Mouse (Mus musculus) heart, embryonic 14.5 days (tissue): ENCODE results near the gene Ralgps1. TPM values are rescaled to one million over a fixed set of nuclear protein-coding genes. Genes with fewer than 3 reads are reported as not detected.

ENCODE experiments used
- ATAC-seq: fragments of 200-750 bp; cut with Nextera tagmentation; 2 replicates; pipeline ENCODE4 v1.8.0; 2017; ENCODE audit warnings: low read depth, moderate TSS enrichment; ENCODE audit not compliant: insufficient number of reproducible peaks, insufficient read depth, low FRiP score
- H3K27ac ChIP-seq, 2 experiments: fragments of 200-500 bp in 1 of 2; fragments of 300-500 bp in 1 of 2; sonication (generic) in 1 of 2; replicated peaks in 1 of 2; 2 replicates each; pipeline ENCODE4 v1.5.1; 2012 to 2014; ENCODE audit warnings: low read depth in 2 of 2, low read length in 2 of 2, control low read depth in 1 of 2, mild to moderate bottlenecking in 1 of 2, mixed read lengths in 1 of 2; ENCODE audit not compliant: control insufficient read depth in 1 of 2, insufficient read depth in 1 of 2
- H3K27me3 ChIP-seq: fragments of 300-500 bp; sonication (generic); 2 replicates; pipeline ENCODE4 v1.6.1; 2014; ENCODE audit warnings: mild to moderate bottlenecking, low read length, control low read depth; ENCODE audit not compliant: control insufficient read depth, insufficient read depth
- H3K36me3 ChIP-seq: fragments of 300-500 bp; sonication (generic); 2 replicates; pipeline ENCODE4 v1.6.1; 2014; ENCODE audit warnings: mild to moderate bottlenecking, control low read depth, low read length, mixed read lengths; ENCODE audit not compliant: control insufficient read depth, insufficient read depth
- H3K4me1 ChIP-seq, 2 experiments: fragments of 200-500 bp in 1 of 2; fragments of 300-500 bp in 1 of 2; sonication (generic) in 1 of 2; 2 replicates each; pipeline ENCODE4 v1.6.1; 2012 to 2014; ENCODE audit warnings: low read length in 2 of 2, control low read depth in 1 of 2, mixed read lengths in 1 of 2; ENCODE audit not compliant: control insufficient read depth in 2 of 2, insufficient read depth in 2 of 2
- H3K4me2 ChIP-seq: fragments of 300-500 bp; sonication (generic); 2 replicates; pipeline ENCODE4 v1.6.1; 2014; ENCODE audit warnings: mild to moderate bottlenecking, low read length
- H3K4me3 ChIP-seq, 2 experiments: fragments of 200-500 bp in 1 of 2; fragments of 300-500 bp in 1 of 2; sonication (generic) in 1 of 2; 2 replicates each; pipeline ENCODE4 v1.5.1; 2012 to 2014; ENCODE audit warnings: low read length in 2 of 2, mild to moderate bottlenecking in 2 of 2, control low read depth in 1 of 2, low read depth in 1 of 2, moderate library complexity in 1 of 2; ENCODE audit not compliant: control insufficient read depth in 1 of 2, insufficient read depth in 1 of 2
- H3K9ac ChIP-seq: fragments of 300-500 bp; sonication (generic); 2 replicates; pipeline ENCODE4 v1.6.1; 2014; ENCODE audit warnings: mild to moderate bottlenecking, low read length
- H3K9me3 ChIP-seq: fragments of 300-500 bp; sonication (generic); 2 replicates; pipeline ENCODE4 v1.6.1; 2016; ENCODE audit warnings: low read length, control low read depth; ENCODE audit not compliant: control insufficient read depth
- WGBS: fragments of 180-500 bp; shearing (Covaris S2); extraction: QIAGEN DNeasy Blood & Tissue Kit; methylation state at CpG from one replicate; pipeline ENCODE4 v1.1.7; 2014; 5-methylcytosine and 5-hydroxymethylcytosine counted together
- polyA plus RNA-seq: library from polyadenylated mRNA; unstranded; fragments of >200 nt; fragmentation: Nextera tagmentation; extraction: Ambion mirVana; gene quantifications from 2 replicates; pipeline ENCODE4 v1.2.1, GENCODE M21; 2014

The Ralgps1 gene
- polyA plus RNA-seq, 1 experiment from 2014 or later: 6.7 TPM

DNA sequence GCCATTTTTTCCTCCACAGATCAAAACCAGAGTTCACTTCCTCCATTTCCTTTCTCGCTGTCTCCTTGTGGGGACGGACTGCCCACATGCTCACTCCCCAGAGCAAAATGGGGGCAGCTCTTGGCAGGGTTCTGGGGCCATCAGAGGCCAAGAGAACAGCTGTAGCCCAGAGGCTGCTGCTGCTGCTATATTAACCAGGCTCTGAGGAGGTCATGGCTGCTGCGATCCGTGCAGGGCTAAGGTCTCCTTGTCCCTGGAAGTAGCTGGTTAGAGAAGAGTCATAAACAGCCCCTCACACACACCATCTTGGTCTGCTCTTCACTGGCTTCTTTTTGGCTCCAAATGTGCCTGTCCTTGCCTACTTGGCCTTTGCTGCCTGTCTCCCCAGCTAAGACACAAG, 206.1 kb downstream of the Ralgps1 start:
- ATAC-seq: no peak
- Histone ChIP-seq H3K9me3 (no peaks in the 10 kb centered on the region), H3K27ac (peak overlapping the region; percentile 60 to 72), H3K4me3 (no peak overlapping the region), H3K4me1 (peaks cover 31 to 34% of the 10 kb centered on the region in 2 experiments), H3K36me3 (no peaks in the 10 kb centered on the region), H3K9ac (peak overlapping the region; percentile 45), H3K4me2 (no peak overlapping the region), H3K27me3 (no peaks in the 10 kb centered on the region)
- WGBS: 70% methylated on average over 4 of the region's 4 CpGs

DNA sequence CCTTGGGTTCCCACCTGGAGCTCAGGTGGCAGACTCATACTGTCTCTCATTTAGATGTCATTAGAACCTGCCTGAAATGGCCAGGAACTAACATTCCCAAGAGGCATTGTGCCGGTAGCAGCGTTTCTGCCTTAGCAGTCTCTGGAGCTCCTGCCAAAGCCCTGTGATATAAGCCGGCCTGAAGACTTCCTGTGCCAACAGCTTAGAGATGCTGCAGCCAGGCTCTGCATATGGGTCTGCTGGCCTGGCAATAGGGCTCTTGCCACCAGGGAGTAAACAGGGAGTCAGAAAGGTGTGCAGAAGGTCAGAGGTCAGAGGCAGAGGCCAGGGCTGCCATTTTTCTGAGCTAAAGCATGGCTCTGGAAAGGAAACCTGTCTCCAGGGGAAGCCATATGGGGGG, 206.6 kb downstream of the Ralgps1 start:
- WGBS: 50% methylated on average over 3 of the region's 3 CpGs
- Histone ChIP-seq H3K27me3 (no peaks in the 10 kb centered on the region), H3K4me3 (no peak overlapping the region), H3K4me2 (no peak overlapping the region), H3K36me3 (no peaks in the 10 kb centered on the region), H3K9me3 (no peaks in the 10 kb centered on the region), H3K27ac (peak overlapping the region in 1 of 2 experiments; percentile 72; a peak in 1 of 4 replicates), H3K4me1 (peaks cover 37 to 40% of the 10 kb centered on the region in 2 experiments), H3K9ac (no peak overlapping the region)
- ATAC-seq: no peak

DNA sequence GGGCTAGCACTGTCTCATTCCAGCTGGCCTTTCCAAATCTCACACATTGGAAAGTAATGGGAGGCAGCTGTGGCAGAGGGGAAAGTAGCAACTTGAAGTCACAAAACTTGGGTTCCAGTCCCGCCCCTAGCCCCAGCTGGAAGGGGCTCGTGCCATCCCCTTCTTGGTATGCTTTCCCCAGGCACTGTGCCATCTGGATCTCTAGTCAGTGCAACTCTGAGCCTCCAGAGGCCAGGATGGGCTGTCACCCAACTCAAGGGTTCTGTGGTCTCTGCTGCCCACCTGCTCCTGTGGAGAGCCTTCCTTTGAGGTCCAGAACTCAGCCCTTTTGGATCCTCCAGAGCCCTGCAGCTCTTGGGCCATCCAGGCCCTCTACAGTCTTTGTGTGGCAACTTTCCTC, 209.2 kb downstream of the Ralgps1 start:
- H3K4me1 ChIP-seq: peaks cover 38 to 43% of the 10 kb centered on the region in 2 experiments
- 89% methylated on average over 2 of the region's 2 CpGs for WGBS

DNA sequence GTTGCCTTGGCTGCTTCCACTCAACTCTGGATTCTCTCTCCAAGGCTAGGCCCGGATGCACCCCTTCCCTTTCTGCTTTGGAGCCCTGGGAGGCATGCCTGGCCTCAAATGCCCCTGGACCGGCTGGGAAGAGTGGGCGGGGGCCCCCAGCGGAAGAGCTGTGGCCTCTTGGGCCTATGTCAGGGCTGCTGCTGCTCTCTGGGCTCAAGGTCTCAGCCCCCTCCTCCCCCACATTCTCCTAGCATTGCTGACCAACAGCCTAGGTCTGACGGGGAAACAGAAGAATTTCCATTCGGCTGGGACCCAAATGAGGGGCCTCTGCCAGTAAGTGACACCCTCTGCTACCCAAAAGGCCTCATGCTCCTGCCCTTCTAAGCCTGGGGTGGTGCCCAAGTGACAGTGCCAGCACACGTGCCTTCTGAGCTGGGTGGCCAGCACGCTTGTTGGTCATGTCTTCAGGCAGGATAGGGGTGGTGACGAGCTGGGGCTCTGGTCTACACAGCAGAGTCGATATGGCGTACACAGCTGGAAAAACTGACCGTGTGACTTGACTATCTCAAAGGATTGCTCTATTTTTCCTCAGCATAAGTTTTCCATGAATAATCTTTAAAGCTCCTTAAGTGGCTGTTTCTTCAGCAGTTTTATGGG, 210.8 kb downstream of the Ralgps1 start:
- no peak overlapping the region for H3K4me2 ChIP-seq
- H3K4me3 ChIP-seq: no peak overlapping the region
- WGBS: 30% methylated on average over 12 of the region's 12 CpGs
- H3K9me3 ChIP-seq: no peaks in the 10 kb centered on the region
- H3K36me3 ChIP-seq: 0 out of 2 replicates have a peak, but pooled peaks cover 6% of the 10 kb centered on the region
- H3K27me3 ChIP-seq: no peaks in the 10 kb centered on the region
- H3K27ac ChIP-seq: peak overlapping the region; percentile 68 to 72
- ATAC-seq: 0 out of 2 replicates have a peak, but pooled peaks have one; percentile 19
- peak overlapping the region; percentile 26; the same call in 1 of the 2 replicates for H3K9ac ChIP-seq
- peaks cover 26 to 32% of the 10 kb centered on the region in 2 experiments for H3K4me1 ChIP-seq

More for the DNA sequence above, 209.2 kb downstream of the Ralgps1 start:
- Histone ChIP-seq H3K27me3 (no peaks in the 10 kb centered on the region), H3K4me2 (no peak overlapping the region), H3K4me3 (no peak overlapping the region), H3K9ac (no peak overlapping the region), H3K9me3 (no peaks in the 10 kb centered on the region), H3K27ac (no peak overlapping the region), H3K36me3 (0 out of 2 replicates have a peak, but pooled peaks cover 6% of the 10 kb centered on the region)
- ATAC-seq: no peak

DNA sequence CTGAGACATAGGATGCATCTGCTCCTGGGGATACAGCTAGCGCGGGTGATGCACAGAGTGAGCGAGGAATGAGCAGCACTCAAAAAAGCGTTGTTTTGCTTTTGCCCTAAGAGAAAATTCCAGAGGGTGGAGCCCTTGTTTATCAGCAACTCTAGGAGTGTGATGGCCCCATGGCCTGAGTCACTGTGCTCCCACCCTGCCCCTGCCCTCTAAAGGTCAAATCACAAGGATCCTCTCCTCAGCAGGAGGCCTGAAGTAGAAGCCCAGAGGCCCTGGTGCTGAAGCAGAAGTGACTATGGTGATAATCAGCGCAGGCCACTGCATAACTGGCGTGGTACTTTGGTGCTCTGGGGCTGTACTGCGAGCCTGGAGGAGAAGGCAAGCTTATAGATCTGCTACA, 211.7 kb downstream of the Ralgps1 start:
- no peak overlapping the region for H3K4me3 ChIP-seq
- WGBS: 47% methylated on average over 7 of the region's 7 CpGs
- no peak overlapping the region for H3K9ac ChIP-seq
- H3K27ac ChIP-seq: peak overlapping the region; percentile 68 to 72
- peaks cover 19 to 23% of the 10 kb centered on the region in 2 experiments for H3K4me1 ChIP-seq
- no peaks in the 10 kb centered on the region for H3K9me3 ChIP-seq
- no peaks in the 10 kb centered on the region for H3K27me3 ChIP-seq
- no peak overlapping the region for H3K4me2 ChIP-seq
- ATAC-seq: no peak
- 0 out of 2 replicates have a peak, but pooled peaks cover 6% of the 10 kb centered on the region for H3K36me3 ChIP-seq

DNA sequence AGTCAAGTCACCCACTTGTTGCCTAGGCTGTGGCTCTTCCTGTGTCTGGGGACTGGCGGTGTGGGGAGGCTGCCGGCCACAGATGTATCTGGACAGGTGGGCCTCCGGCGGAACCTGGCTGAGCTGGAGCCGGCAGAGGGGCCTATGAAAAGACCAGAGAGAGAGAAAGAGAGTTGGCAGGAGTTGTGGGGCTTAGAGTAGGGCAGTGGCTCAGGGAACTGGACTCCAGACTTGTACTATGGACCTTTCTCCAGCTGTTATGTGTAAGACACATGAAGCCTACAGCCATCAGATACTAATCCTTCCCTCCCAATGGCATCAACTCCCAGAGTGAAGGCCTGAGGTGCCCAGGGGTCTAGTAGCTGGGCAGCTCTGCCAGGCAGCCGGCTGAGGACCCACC, 212.4 kb downstream of the Ralgps1 start:
- peaks cover 14 to 20% of the 10 kb centered on the region in 2 experiments for H3K4me1 ChIP-seq
- H3K27ac ChIP-seq: no peak overlapping the region
- no peak overlapping the region for H3K9ac ChIP-seq
- H3K9me3 ChIP-seq: no peaks in the 10 kb centered on the region
- 0 out of 2 replicates have a peak, but pooled peaks cover 6% of the 10 kb centered on the region for H3K36me3 ChIP-seq
- ATAC-seq: no peak
- H3K27me3 ChIP-seq: no peaks in the 10 kb centered on the region
- WGBS: 92% methylated on average over 6 of the region's 6 CpGs
- no peak overlapping the region for H3K4me3 ChIP-seq
- no peak overlapping the region for H3K4me2 ChIP-seq

DNA sequence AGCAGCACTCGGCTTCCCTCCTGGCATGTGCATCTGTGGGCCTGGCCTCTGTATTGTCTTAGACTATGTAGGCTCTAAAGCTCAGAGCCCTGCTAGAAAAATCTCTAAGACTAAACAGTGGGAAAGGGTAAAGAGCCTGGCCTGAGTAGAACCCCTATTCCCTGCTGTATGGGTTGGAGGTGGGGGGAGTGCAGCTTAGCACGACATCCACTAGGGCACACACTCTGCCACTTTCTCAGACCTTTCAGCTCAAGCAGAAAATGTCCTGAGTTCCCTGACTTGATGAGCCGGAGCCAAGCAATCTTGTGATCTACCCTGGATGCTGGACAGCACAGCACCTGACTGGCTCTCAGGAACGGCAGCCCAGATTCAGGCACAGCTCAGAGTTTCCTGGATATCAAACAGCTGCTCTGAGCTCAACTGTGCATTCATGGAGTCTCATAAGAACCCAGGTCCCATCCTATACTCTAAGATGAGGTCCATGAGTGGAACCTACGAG, 215.0 kb downstream of the Ralgps1 start:
- no peak for ATAC-seq
- H3K27me3 ChIP-seq: no peaks in the 10 kb centered on the region

More for the DNA sequence above, 215.0 kb downstream of the Ralgps1 start:
- Histone ChIP-seq H3K27ac (no peak overlapping the region), H3K9ac (no peak overlapping the region), H3K4me2 (no peak overlapping the region), H3K9me3 (no peaks in the 10 kb centered on the region), H3K36me3 (0 out of 2 replicates have a peak, but pooled peaks cover 6% of the 10 kb centered on the region), H3K4me1 (peaks cover 14 to 20% of the 10 kb centered on the region in 2 experiments), H3K4me3 (no peak overlapping the region)
- 69% methylated on average over 5 of the region's 5 CpGs for WGBS
